Mouse (Mus musculus) induced T-regulatory cell, adult 2 months (primary cell): ENCODE data around the gene Hap1.
A peak's percentile ranks its signal among the peaks of the same experiment; 100 is the strongest.
"Not testable (repeated sequence)": the region's sequence is repeated elsewhere in the genome, so short reads cannot be mapped to it uniquely, and the experiment has no call there.

Source experiments
- DNase-seq: peaks from one replicate; pipeline ENCODE4 v3.0.0-alpha.2; 2012; ENCODE audit warnings: low read depth

Hap1 gene

GRCm38 (mm10) chr11:100355151-100355951 is 577 bp downstream of the Hap1 start:
- DNase-seq = peak; percentile 86

- DNase-seq = peak; percentile 39
These were observed 3.7 kb downstream of the Hap1 start for GRCm38 (mm10) chr11:100352076-100352857.

GRCm38 (mm10) chr11:100344269-100344668 is 11.7 kb downstream of the Hap1 start:
- DNase-seq = no peak

- no peak for DNase-seq
These were observed 20.2 kb downstream of the Hap1 start for GRCm38 (mm10) chr11:100335731-100336130.

GRCm38 (mm10) chr11:100333944-100334457 is 21.9 kb downstream of the Hap1 start, which contains the start of gene Gast:
TSS of gene Gast (plus strand) at chr11:100334407.
- no peak for DNase-seq

- DNase-seq = no peak
These were observed 23.0 kb downstream of the Hap1 start for GRCm38 (mm10) chr11:100332766-100333515.

- DNase-seq = not testable (repeated sequence)
These were observed 25.0 kb downstream of the Hap1 start for GRCm38 (mm10) chr11:100330816-100331375.

GRCm38 (mm10) chr11:100330235-100330634 is 25.7 kb downstream of the Hap1 start:
- no peak for DNase-seq

GRCm38 (mm10) chr11:100327761-100328160 is 28.2 kb downstream of the Hap1 start:
- no peak for DNase-seq

- no peak for DNase-seq
These were observed 28.6 kb downstream of the Hap1 start for GRCm38 (mm10) chr11:100327316-100327715.

- DNase-seq = no peak
These were observed 30.8 kb downstream of the Hap1 start for GRCm38 (mm10) chr11:100325062-100325629.

GRCm38 (mm10) chr11:100323578-100323977 is 32.4 kb downstream of the Hap1 start:
- DNase-seq = peak; percentile 94

- no peak for DNase-seq
These were observed 33.2 kb downstream of the Hap1 start for GRCm38 (mm10) chr11:100322591-100323258.

GRCm38 (mm10) chr11:100321479-100322305 is 34.2 kb downstream of the Hap1 start:
- DNase-seq = peak; percentile 35

- DNase-seq = peak; percentile 43
These were observed 35.1 kb downstream of the Hap1 start for GRCm38 (mm10) chr11:100320701-100321410.

GRCm38 (mm10) chr11:100320172-100320630 is 35.7 kb downstream of the Hap1 start:
- DNase-seq = peak; percentile 99

GRCm38 (mm10) chr11:100319492-100320171 is 36.3 kb downstream of the Hap1 start, which contains the start of gene Eif1:
TSS of gene Eif1 (plus strand) at chr11:100319885.
- peak; percentile 100 for DNase-seq
